Mouse (Mus musculus): ENCODE results near the gene Dram1.

DNA sequence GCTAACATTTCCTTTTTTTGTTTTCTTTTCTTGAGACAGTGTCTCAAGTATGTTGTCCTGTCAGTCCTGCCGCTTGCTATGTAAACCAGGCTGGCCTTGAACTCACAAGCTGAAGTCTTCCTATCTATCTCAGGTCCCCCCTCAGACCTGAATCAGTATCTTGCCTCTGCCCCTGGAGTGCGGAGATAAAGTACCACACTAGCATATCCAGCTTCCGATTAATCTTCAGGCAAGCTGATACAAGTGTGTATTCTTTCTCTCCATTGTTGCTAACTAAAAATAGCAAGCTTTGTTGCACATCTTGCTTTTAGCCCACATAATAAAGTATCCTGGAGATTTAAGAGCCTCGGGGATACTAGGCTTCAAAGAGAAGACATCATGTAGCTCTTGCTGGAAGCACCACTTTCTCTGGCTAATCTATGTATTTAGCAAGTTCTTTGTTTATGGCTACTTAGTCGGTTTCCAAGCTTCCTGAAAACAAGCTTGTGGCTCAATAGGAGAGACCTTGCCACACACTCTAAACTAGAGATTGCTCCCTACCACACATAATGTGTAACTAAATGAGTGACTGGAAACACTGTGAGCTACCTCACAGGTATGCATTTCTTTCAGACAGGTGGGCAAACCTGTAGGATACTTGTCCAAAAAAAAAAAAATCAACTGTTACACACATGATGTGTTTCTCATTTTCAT is 27.3 kb downstream of the Dram1 start:
- no peak for TF ChIP-seq CTCF (IDR thresholded peaks at IDR 0.05; ENCODE audit: extremely low read depth, insufficient read depth, insufficient read length, insufficient replicate concordance)
- TF ChIP-seq POLR2A (IDR thresholded peaks at IDR 0.05; ENCODE audit: low read depth, low read length) = no peak
